Mouse (Mus musculus) olfactory bulb, adult 2 months (tissue): ENCODE measurements at regions not wholly inside any gene's neighbourhood (a gene's known extent, or its start where the extent isn't known, plus 50 kb on each side); places are given as distances from the start of the nearest gene placed in this dataset.

ENCODE experiments used
- H3K27ac ChIP-seq: fragments of 200-500 bp; 2 replicates; pipeline ENCODE4 v1.5.1; 2012; ENCODE audit warnings: low read depth, low read length; ENCODE audit not compliant: insufficient read depth
- H3K4me1 ChIP-seq: fragments of 200-500 bp; 2 replicates; pipeline ENCODE4 v1.6.1; 2012; ENCODE audit warnings: low read length; ENCODE audit not compliant: control insufficient read depth, insufficient read depth
- H3K4me3 ChIP-seq: fragments of 200-500 bp; 2 replicates; pipeline ENCODE4 v1.5.1; 2012; ENCODE audit warnings: mild to moderate bottlenecking, low read depth, low read length, moderate library complexity; ENCODE audit not compliant: insufficient read depth
- CTCF ChIP-seq: fragments of 200-500 bp; IDR thresholded peaks from 2 replicates; pipeline ENCODE4 v1.5.1; 2012; ENCODE audit warnings: low read depth, mild to moderate bottlenecking, low read length, moderate library complexity; ENCODE audit not compliant: insufficient read depth
- POLR2A ChIP-seq: fragments of 200-500 bp; IDR thresholded peaks from 2 replicates; pipeline ENCODE4 v1.6.1; 2012; ENCODE audit warnings: mild to moderate bottlenecking, low read depth, low read length, moderate library complexity; ENCODE audit not compliant: insufficient read depth
- WGBS: fragments of 180-500 bp; shearing (Covaris S2); methylation state at CpG from one replicate; pipeline ENCODE4 v1.1.7; 2018; 5-methylcytosine and 5-hydroxymethylcytosine counted together

DNA sequence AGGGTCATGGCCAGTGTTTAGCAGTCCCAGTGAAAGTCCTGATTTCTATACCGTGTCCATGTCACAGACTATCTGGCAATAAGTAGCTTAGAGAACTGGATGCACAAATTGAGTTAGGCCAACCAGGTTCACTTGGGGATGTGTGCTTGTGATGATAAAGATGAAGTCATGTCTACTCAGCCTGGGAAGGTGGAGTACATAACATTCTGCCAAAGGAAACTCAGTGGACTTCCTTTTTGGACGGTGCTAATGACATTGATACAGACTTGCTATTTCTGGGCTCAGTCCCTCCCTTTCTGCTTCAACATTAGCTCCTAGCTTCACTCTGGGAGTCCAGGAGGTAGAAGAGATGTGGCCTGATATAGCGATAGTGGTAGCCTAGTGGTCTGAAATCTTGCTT is 240.7 kb upstream of the Tbx18 start:
- WGBS, result 93% methylated on average over 3 of the region's 3 CpGs
- Histone ChIP-seq H3K27ac (no peak overlapping the region), H3K4me3 (no peak overlapping the region), H3K4me1 (no peaks in the 10 kb centered on the region)
- TF ChIP-seq CTCF (no peak), POLR2A (no peak)

DNA sequence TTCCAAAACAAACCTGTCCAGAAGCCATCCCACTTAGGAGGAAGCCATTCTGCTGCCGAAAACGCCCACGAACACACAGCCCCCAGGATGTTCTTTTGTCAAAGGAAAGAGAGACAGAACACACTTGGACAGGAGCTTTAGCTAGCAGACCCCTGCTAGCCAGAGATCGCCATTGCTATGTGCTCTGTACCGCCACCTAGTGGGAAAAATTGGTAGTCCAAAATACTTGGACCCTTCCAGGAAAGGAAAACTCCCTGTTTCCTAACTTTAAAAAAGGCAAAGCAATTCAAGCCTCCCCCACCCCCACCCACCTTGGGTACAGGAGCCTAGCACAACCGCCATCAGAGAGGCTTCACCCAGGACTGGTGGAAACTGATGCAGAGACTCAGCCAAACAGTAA is 242.5 kb upstream of the Tbx18 start:
- no peak for TF ChIP-seq POLR2A
- TF ChIP-seq CTCF, result no peak
- H3K4me1 ChIP-seq, result no peaks in the 10 kb centered on the region
- no peak overlapping the region for H3K4me3 ChIP-seq
- 56% methylated on average over 6 of the region's 6 CpGs for WGBS
- H3K27ac ChIP-seq, result no peak overlapping the region

DNA sequence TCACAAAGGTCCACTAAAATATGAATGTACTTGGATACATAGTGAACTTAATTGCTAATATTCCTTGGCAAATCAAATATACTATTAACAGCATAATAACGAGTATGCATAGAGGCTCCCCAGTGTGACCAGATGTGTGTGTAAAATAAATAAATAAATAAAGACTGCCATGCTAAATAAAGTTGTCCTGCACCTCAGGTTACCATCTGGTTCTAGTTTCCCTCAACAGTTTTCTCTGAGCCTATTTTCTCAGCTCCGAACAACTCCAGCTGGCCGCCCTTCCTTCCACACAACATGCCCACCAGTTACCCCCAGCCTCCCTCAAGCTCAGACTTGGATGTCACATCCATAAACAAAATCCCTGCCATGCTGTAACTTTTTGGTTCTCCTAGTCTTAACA is 253.8 kb upstream of the Tbx18 start:
- 54% methylated on average over 3 of the region's 3 CpGs for WGBS
- Histone ChIP-seq H3K4me1 (no peaks in the 10 kb centered on the region), H3K4me3 (no peak overlapping the region), H3K27ac (no peak overlapping the region)
- TF ChIP-seq POLR2A (no peak), CTCF (no peak)

DNA sequence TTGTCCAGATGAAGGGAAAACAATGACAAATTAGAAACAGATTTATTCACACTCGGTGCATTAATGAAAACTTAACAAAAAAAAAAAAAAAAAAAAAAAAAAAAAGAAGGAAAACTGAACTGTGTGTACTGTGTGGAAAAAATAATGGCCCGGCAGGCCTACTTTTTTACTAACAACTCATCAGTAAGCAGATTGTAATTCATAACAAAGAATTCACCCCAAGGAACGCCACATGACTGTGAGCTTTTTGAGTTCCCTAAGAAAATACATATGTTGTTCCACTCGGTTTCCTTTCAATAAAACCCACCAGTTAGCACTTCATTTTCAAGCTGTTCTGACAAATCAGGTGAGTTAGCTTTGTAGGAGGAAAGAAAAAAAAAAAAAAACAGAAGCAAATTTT is 254.4 kb upstream of the Tbx18 start:
- Histone ChIP-seq H3K4me1 (no peaks in the 10 kb centered on the region), H3K27ac (no peak overlapping the region), H3K4me3 (no peak overlapping the region)
- 48% methylated on average over 4 of the region's 4 CpGs for WGBS
- TF ChIP-seq POLR2A (no peak), CTCF (no peak)

DNA sequence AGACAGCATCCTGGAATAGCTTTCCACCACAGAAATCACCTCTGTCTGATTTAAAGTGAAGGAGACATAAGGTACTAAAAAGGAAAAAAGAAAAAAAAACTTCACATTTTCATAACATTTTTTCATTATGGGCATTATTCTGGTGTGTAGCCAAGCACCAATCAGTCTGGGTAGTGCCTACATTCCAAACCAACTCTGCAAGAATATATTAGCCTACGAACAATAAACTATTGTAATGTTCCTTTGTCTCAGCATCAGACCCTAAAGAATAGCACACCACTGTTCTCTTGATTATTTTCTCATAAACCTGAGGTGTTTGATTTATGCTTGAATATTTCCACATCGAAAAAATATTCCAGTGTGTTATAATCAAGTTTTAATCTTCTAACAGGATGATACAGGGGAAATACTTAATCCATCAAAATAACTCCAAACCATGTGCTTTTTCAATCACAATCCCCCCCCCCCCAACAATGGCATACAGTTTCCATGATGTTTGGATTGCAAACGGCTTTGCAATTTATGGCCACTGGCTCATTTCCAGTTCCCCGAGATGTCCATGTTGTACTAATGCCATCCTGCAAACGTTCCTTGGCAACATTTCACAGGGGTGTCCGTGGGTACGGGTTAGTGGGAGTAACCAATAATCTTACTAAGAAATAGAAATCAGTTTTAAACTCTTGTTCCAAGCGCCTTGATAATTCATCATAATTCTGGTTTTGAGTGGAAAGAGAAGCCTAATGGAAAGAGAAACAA is 275.1 kb upstream of the Tbx18 start:
- TF ChIP-seq CTCF, result no peak
- TF ChIP-seq POLR2A, result no peak
- Histone ChIP-seq H3K4me1 (no peaks in the 10 kb centered on the region), H3K4me3 (no peak overlapping the region), H3K27ac (no peak overlapping the region)
- 40% methylated on average over 8 of the region's 8 CpGs for WGBS

DNA sequence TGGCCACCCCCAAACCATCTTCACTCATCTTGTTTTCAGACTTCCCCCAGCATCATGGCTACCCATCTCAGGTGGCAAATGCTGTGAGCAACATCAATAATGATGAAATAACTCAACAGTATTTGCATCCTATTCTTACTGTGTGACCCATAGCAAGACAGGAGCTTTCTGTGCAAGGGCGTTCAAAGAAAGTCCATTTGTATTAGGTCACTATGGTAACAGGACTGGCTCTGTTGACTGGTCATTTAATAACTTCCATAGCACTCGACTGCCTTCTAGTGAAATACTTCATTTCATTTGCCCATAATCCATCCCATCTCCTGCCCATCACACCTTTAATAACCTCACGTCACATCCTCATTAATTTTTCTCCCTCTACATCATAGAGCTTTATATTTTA is 292.7 kb upstream of the Tbx18 start:
- WGBS, result 69% methylated on average over 3 of the region's 3 CpGs
- H3K4me3 ChIP-seq, result no peak overlapping the region
- no peak overlapping the region for H3K27ac ChIP-seq
- H3K4me1 ChIP-seq, result no peaks in the 10 kb centered on the region
- no peak for TF ChIP-seq POLR2A
- TF ChIP-seq CTCF, result no peak

DNA sequence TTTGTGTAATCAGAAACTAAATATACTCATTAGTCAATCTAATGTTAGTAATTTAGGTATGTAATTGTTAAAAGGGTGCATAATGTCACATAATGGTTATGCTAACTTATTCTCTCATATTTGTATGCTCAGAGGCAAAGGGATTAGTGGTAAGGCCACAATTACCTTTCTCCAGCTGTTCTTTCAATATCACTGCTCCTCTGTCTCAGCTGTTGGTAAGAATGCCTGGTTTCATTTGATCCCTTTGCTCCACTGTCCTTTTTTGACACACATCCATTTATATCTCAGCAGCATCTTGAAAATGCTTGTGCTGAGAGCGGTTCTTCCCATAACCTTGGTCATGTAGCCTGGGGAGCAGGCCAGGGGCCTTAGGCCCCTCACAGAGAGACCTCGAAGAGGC is 294.9 kb upstream of the Tbx18 start:
- WGBS, result 81% methylated on average over 2 of the region's 2 CpGs
- Histone ChIP-seq H3K4me1 (no peaks in the 10 kb centered on the region), H3K27ac (no peak overlapping the region), H3K4me3 (no peak overlapping the region)
- no peak for TF ChIP-seq POLR2A
- no peak for TF ChIP-seq CTCF

DNA sequence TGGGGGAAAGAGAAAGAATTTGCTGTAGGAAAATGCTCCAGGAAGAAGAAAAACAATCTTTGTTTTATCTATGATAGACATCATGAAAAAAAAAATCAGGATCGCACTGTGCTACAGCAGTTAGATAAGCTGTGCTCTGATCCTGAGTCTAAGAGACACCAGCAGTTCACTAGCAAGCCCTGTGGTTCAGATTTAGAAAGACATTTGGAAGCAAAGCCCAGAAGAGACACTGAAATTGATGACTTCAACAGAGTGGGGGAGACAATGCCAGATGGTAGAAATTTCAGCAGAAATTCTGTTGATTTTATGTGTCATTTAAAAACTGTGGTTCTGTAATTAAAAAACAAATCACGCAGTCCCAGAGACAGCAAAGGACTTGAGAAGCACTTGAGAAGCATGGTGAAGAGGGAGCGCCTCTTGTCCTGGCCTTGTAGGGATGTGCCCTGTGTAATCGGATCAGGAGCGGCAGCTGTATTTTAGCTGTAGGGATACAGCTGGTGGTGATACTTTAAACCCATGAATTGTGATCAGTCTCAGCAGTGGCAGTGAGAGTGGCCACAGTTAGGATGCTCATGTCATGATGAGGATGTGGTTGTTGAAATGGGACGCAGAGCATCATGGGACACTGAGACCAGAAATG is 296.4 kb upstream of the Nt5e start:
- Histone ChIP-seq H3K27ac (no peak overlapping the region), H3K4me1 (no peaks in the 10 kb centered on the region), H3K4me3 (no peak overlapping the region)
- TF ChIP-seq CTCF (no peak), POLR2A (no peak)
- WGBS, result 90% methylated on average over 6 of the region's 6 CpGs

DNA sequence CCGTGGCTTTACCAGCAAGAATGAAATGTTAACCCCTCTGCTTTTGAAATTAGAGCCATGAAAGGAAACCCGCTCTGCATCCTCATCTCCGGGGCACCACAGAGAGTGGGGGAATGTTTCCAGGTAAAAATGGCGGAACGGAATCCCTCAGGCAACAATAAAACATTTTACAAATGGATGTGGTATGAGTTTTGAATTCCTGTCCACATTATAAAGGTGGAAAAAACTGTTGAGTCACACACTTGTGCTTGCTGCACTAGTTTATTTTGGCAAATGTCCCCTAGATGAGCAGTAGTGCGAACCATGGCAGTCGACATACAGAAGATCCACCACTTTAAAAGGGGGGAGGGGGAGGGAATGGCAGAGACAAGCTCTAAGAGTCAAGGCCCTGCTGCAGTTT is 289.4 kb upstream of the Nt5e start:
- no peak overlapping the region for H3K27ac ChIP-seq
- 94% methylated on average over 7 of the region's 7 CpGs for WGBS
- H3K4me1 ChIP-seq, result no peaks in the 10 kb centered on the region
- H3K4me3 ChIP-seq, result no peak overlapping the region
- TF ChIP-seq CTCF, result no peak

DNA sequence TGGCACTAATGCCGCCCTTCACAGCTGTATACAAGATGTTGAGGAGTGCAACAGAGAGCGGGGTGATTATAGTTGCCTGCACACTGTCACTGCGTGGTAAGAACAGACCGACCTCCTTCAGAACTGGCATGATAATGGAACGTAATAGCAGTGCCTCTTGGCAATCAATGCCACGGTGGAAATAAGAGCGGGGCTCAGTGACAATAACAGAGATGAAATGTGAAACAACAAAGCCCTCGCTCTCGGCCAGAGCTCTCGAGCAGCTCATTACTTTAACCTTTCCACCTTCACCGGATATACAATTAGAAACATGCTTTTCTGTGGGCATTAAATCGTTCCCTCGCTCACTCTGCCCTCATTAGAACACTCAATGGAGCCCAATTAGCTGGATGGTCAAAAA is 277.7 kb upstream of the Nt5e start:
- Histone ChIP-seq H3K4me3 (no peak overlapping the region), H3K27ac (no peak overlapping the region), H3K4me1 (no peaks in the 10 kb centered on the region)
- TF ChIP-seq CTCF (no peak), POLR2A (no peak)
- 11% methylated on average over 13 of the region's 13 CpGs for WGBS
